Mouse (Mus musculus) frontal cortex, postnatal 10 days (tissue): ENCODE data around the gene Mogs.

Experiments
- DNase-seq, 2 experiments: peaks; one replicate each; pipeline ENCODE4 v3.0.0; 2022; ENCODE audit warnings: low spot score in 2 of 2, mixed read lengths in 1 of 2

The Mogs gene

DNA sequence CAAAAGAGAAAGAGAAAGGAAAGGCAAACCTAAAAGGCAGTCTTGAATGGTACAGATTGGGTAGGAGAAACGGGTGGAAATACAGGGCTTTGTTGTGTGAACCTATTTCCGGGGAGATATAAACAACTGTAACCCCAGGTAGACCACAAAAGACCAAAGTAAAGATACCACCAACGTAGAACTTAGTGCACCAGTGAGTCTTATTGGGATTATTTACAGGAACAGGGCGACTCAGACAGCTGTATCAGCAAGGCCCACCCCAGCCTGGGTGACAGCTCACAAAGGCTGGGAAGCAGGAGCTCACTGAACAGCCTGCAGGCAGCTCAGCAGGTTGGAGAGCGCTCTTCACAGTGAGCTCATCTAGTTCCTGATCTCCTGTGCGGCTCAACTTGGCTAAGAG, 19.3 kb upstream of the Mogs start:
- no peak for DNase-seq

DNA sequence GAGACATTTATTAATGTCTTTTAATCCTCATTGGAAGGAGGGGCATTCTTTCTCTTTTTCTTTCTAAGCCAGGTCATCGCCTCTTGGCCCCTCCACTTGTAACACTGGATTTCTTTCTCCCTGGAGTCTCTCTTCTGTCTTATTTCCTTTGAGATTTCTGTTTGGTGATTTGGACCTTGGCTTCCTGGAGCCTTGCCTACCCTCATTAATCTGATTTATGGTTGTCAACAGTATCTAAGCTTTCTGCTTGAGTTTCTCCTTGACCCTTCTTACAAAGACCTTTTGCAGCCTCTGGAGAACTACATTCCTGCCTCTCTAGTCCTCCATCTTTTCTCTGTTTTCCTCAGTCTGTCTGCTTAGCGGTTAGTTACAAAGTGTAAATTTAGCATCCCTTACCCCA, 16.9 kb upstream of the Mogs start:
- no peak for DNase-seq

DNA sequence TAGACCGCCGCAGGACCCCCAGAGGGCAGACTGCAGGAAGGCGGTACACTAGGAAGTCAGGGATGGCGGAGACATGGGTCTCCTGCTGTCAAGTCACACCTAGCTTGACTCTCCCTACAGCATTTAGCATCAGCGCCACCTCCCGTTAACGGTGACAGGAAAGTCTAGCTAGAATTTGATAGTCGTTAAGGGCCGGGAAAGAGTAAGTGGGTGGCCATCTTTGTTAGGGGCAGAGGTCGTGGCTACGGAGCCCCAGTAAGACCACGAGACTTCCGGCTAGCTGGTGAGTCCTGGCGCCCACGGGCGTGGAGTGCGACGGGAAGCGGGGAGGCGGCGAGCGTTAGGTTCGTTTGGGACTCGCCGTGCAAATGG, 14.0 kb upstream of the Mogs start, which contains the start of the genes Ccdc142 and Gm42688:
Gene Ccdc142 (plus strand): TSS at position 286 of the 372 bp plus-strand sequence.
Gene Gm42688 (plus strand): TSS at position 302 of the 372 bp plus-strand sequence.
- peak; percentile 83 to 87 for DNase-seq

DNA sequence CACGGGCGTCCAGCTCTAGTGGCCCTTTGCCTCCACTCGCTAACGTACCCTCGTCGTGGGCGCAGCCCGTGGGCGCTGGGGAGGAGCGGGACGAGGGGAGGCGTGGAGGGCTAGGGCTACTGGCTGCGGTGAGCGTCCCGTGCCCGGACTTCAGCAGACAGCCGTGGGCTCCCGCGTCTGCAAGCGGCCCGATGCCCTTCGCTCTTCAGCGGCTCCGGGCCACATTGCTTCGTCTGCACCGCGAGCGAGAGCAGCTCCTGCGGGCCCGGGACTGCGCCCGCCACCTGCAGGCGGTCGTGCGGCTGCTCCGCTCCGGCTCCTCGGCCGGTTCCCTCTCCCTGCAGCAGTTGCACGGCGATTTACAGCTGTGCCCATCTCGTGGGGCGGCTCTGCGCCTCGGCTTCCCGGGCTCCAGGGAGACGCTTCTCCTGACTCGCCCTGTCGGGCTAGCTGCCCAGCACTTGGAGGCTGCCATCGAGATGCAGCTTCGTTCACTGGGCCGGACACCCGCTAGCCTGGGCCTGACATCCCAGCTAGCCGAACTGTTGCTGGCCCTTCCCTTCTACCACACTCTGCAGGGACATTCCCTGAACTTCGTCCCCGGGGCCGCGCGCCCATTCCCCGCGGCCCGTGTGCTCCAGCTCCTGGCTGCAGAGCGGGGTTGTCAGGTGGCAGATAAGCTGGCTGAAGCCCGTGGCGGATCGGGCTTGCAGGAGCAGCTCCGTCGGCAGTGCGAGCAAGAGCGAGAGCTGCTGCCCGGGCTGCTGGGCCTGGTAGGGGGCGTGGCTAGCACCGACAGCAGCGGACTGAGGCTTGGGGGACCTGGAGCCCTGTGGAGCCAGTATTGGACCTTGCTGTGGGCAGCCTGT, 13.4 kb upstream of the Mogs start:
- DNase-seq, result peak; percentile 42 to 65

DNA sequence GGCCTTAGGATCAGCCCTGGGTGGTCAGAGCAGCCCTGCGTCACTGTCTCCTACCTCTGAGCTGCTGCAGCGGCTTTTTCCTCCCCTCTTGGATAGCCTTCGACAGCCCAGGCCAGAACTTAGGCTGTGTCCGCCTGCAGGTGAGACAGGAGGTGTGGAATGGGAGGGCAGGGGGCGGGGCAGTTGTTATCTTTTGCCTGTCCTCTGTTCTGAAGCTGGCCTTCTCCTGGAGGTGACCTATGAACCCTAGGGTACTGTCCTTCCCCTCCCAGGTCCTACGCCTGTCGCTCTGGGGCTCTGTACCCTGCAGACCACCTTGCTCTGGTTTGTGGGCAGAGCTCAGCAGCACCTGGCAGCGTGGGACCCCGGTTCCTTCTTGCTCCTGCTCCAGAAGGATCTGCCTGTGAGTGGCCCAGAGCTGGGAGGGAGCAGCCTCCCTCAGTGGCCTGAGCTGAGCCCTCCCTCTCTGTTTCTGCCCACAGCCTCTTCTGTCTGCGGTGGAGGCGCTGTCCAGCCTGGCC, 12.1 kb upstream of the Mogs start:
- DNase-seq, result peak in 1 of 2 experiments; percentile 42

DNA sequence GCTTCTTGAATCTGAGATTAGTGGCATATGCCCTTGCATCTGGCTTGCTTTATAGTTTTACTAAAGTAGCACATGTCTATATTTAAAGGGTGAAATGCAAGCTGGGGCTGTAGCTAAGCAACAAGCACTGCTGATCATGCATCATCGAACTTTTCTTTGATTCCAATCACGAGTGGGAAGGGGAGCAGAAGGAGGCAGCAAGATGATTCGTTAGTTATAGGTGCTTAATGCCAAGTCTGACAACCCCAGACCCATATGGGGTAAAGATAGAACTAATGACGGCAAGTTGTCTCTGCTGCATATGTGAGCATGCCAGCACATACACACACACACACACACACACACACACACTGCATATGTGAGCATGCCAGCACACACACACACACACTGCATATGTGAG, 11.1 kb upstream of the Mogs start:
- DNase-seq, result peak in 1 of 2 experiments; percentile 54

DNA sequence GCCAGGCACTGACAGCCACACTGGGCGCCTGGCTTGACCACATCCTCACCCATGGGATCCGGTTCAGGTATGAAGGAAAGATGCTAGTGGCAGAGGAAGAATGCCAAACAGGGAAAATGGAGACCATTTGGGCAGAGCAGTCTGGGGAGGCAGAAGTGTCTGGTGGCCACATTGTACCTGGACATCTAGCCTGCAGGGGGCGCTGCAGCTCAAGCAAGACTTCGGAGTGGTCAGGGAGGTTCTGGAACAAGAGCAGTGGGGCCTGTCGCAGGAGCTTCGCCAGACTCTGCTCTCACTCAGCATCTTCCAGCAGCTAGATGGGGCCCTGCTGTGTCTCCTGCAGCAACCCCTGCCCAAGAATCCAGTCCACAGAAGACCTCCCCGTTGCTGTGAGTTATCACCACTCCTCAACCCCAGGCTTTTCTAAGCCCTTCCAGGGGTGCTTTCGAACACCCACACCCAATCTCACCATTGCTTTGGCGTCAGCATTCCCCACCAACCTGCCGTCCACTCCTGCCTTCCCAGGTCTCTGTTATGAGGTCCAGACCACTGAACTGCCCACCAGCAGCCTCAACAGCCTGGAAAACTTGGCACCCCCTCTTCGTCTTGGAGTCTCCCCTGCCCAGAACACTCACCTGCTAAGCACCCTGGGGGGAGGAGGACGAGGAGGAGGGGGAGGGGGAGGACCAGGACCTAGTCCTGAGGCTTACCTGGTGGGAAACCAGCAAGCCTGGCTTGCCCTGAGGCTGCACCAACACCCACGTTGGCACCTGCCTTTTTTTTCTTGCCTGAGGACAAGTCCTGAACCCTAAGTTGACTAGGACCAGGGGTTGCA, 7.5 kb upstream of the Mogs start:
- DNase-seq, result peak; percentile 55 to 63

DNA sequence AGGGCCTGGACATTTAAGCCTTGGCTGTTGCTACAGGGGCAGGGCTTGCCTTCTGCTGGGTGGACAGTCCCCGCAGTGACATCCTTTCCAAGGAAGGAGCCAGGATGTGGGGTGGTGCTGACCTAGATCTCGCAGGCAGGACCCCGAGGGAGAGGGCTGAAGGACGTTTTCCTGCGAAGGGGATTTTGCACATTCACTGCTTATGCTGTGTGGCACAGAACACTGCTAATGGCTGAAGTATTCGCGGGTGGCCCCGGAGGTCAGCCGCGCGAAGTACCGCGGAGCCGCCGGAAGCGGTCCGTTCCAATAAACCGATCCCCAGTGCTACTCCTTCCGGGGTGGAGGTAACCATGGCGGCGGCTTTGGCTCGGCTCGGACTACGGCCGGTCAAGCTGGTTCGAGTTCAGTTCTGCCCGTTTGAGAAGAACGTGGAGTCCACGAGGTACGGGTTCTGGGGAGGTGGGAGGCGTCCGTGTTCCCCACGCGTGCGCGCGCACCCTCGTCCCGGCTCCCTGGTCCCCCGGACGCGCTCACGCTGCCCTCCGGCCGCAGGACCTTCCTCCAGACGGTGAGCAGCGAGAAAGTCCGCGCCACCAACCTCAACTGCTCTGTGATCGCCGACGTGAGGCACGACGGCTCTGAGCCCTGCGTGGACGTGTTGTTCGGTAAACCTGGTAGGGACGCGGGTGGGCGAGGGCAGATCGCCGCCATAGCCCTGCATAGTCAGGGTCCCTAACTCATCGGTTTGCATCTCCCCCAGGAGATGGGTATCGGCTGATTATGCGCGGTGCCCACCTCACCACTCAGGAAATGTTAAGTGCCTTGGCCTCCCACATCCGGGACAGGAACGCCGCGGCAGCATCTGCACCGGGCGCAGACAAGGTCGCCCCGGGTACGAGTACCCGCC, 6.3 kb upstream of the Mogs start, which contains the start of gene Mrpl53:
Gene Mrpl53 (plus strand): TSS at position 279 of the 907 bp plus-strand sequence.
- peak; percentile 72 to 78 for DNase-seq

DNA sequence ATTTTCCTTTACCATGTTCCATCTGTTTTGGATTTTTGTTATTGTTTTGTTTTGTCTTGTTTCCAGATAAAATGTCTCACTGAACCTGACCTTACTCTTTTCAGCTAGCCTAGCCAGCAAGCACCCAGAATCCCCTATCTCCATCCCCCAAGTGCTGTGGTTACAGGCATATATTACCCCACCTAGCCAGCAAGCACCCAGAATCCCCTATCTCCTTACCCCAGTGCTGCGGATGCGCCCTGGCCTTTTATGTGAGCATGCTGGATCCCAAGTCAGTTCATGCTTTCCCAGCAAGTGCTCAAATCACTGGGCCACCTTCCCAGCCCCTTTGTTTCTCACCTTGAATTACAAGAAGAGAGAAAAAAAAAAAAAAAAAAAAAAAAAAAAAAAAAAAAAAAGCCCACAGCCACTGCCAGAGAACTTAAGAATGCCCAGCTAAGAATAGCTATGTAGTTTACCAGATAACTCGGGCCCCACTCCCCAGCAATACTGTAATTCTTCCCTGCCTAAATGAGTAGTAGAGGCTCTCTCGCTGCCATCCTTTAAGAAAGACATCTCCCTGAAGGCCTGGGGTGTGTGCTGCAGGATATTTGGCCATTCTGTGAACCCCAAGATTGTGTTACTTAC, 3.7 kb upstream of the Mogs start:
- DNase-seq, result no peak

DNA sequence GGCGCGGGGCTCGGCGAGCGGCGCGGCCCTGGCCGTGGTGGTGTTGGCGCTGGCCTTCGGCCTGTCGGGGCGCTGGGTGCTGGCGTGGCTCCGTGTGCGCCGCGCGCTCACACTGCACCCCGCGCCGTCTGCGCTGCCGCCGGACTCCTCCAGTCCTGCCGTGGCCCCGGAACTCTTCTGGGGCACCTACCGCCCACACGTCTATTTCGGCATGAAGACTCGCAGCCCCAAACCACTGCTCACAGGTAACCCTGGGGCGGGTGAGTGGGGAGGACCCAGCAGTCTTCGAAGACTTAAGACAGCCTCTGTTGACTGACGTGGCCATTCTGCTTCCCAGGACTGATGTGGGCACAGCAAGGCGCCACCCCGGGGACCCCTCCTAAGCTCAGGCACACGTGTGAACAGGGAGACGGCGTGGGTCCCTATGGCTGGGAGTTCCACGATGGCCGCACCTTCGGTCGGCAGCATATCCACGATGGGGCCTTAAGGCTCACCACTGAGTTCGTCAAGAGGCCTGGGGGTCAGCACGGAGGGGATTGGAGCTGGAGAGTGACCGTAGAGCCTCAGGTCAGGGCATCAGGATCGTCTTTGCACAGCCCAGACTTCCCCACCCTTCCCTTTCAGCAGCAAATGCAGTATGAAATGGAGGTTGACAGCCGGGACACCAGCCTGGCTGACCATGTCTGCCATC, 531 bp downstream of the Mogs start:
- DNase-seq, result no peak

DNA sequence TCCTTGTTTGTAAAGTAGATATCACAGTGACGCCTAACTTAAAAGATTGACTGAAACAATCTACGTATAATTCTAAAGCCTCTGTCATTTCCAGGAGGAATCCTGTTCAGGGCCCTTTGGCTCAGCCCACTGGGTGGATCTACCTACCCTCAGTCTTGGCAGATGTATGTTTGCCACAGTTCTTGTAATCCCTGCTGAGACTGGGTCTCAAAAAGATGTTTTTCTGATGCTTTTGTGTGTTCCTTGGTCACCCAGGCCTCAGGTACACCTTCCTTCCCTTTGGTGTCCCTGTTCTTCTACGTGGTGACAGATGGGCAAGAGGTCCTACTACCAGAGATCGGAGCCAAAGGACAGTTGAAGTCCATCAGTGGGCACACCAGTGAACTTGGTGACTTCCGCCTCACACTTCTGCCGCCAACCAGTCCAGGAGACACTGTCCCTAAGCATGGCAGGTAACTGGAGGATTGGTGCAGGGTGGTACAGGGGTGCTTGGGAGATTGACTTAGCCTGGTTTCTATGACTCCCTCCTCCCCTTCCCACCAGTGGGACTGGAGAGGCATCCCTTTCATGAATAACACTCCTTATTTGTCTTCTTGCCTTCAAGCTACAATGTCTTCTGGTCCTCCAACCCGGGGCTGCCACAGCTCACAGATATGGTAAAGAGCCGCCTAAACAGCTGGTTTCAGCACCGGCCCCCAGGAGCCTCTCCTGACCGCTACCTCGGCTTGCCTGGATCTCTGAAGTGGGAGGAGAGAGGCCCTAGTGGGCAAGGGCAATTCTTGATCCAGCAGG, 1.3 kb downstream of the Mogs start:
- DNase-seq, result no peak

DNA sequence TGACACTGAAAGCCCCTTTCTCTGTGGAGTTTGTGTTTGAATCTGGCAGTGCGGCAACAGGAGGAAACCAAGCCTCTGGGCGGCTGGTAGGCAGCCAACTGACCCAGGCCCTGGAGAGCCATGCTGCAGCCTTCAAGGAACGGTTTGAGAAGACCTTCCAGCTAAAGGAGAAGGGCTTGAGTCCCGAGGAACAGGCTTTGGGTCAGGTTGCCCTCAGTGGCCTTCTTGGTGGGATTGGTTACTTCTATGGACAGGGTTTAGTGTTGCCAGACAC, 1.8 kb downstream of the Mogs start:
- DNase-seq, result no peak

DNA sequence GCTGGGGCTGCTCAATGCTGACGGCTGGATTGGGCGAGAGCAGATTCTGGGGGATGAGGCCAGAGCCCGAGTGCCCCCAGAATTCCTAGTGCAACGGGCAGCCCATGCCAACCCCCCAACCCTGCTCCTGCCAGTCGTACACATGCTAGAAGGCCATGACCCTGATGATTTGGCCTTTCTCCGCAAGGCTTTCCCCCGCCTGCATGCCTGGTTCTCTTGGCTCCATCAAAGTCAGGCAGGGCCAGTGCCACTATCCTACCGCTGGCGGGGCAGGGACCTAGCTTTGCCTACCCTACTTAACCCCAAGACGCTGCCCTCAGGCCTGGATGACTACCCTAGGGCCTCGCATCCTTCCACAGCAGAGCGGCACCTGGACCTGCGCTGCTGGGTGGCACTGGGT, 2.3 kb downstream of the Mogs start:
- DNase-seq, result no peak

DNA sequence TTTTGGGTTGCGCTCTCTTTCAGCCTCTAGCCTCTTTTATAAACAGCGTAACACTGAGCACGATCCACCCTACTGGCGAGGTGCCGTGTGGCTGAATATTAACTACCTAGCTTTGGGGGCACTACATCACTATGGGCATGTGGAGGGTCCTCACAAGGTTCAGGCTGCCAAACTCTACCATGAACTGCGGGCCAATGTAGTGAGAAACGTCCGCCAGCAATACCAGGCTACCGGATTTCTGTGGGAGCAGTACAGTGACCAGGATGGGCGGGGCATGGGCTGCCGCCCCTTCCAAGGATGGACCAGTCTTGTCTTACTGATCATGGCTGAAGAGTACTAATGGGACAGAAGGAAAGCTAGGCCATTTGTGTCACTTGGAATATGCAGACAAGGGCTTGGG, 3.1 kb downstream of the Mogs start:
- DNase-seq, result no peak

DNA sequence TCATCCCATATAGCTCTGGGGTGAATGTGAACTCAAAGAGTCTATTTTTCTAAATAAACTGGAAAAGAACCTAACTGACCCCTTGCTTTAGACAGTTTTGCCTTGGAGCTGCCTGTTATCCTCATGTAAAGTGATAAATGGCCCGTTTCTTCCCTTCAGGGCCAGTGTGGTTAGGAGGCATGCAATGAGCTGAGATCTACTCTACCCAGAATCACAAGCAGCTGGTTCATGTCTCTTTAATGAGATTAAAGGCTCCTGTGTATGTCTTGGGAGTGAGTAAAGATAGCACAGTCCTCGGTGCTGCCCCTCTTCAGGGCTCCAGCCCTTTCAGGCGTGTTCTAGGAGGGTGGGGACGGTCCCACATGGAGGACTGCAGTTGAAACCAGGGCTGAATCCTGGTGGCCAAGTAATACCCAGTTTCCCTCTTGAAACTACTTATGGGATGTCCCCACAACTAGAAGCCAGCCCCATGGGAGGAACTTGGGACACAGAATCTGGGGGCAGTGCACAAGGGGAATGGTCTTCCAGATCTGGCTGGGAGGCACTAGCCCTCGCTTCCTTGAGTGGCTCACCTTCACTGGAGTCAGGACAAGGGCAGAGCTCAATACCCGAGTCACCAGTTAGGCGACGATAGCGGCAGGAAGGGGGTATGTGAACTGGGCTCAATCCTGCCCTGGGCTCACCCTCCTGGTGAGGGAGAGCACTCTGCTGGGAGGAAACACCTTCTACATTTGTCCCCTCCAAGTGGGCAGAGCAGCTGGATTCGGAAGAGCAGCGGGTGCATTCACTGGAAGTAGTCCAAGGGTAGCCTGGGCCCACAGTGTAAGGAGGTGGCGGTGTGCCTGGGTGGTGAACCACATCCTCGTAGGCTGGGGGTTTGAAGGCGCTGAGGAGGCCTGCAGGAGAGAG, 3.8 kb downstream of the Mogs start:
- DNase-seq, result no peak

DNA sequence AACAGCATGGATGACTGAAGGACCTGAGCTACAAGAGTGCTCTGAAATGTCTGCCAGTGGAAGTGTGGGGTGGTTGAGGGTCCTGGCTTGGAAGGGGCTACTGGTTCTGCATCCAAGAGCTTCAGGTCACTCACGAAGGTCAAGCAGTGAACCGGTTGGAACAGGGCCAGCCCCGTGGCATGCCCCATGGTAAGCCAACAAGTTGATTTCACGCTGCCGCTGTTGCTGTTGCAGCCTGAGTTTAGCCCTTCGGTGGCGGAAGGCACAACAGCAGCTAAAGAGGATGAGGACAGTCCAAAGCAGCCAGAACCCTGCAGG, 4.4 kb downstream of the Mogs start:
- no peak for DNase-seq

DNA sequence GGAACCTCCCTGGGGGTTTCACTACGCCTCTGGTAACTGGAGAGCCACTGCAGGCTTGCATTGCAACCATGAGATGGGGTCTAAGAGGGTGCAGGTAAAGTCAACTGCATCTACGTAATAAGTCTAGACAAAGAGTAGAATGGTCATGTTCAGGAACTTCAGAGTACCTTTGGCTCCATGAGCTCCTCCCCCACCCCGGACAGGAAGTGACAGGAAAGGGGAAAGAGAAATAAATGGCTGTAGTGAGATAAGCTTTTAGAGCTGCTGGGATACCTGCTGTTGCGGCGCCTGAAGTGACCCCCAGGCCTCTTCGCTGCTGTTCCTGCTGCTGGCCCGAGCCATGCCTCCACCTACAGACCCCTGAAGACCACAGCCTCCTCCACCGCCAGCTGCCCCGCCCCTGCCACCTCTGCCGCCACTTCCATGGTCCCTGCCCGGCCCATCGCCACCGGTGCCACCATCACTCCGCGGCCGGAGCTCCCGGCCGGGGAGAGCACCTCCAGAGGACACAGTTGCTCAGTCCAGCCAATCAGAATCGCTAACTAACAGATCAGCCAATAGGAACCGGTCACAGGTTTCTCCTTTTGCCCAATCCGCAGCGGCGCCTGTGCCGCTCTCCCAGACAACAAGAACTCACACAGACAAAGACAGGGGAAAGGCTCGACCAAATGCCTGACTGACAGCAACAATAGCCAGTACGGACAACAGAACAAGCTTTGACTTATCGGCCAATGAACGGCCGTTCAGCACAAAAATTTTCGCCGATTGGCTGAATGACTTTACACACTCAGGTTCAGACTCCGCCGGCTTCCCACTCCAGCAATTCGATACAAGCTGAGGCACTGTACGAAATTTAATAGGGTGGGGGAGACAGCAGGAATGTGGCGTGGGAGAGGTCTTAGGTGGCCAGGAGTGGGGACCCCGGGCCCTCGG, 5.9 kb downstream of the Mogs start, which contains the start of gene Wbp1:
Gene Wbp1 (minus strand): TSS at position 630 of the 933 bp plus-strand sequence.
- peak; percentile 95 to 98 for DNase-seq
